Mouse (Mus musculus): ENCODE results near the gene Hcrtr1. TPM values are rescaled to one million over a fixed set of nuclear protein-coding genes. Genes with fewer than 3 reads are reported as not detected.

The Hcrtr1 gene
- polyA plus RNA-seq, 1 experiment from 2014 or later, result 0.28 TPM

GRCm38 (mm10) chr4:130164121-130164520, 25.0 kb upstream of the Hcrtr1 start:
- WGBS, result 70% methylated on average over 6 of the region's 6 CpGs
- no peak for ATAC-seq (replicated peaks; ENCODE audit: low FRiP score)

GRCm38 (mm10) chr4:130163391-130163861, 24.3 kb upstream of the Hcrtr1 start:
- DNase-seq (ENCODE audit: low spot score) (no peak), ATAC-seq (replicated peaks; ENCODE audit: low FRiP score) (no peak)
- WGBS, result 4% methylated on average over 20 of the region's 20 CpGs
- Histone ChIP-seq H3K27ac (ENCODE audit: low read depth, low read length) (no peak overlapping the region), H3K4me3 (ENCODE audit: low read depth, low read length) (no peak overlapping the region), H3K9me3 (ENCODE audit: control insufficient read depth, low read length) (no peaks in the 10 kb centered on the region), H3K4me1 (replicated peaks; ENCODE audit: control insufficient read depth, insufficient read depth, low read length) (peaks cover 7% of the 10 kb centered on the region; the same call in 1 of the 2 replicates), H3K27me3 (ENCODE audit: control insufficient read depth, insufficient read depth, low read length) (peaks cover 22% of the 10 kb centered on the region), H3K36me3 (ENCODE audit: control insufficient read depth, insufficient read depth, low read length) (no peaks in the 10 kb centered on the region), H3K9ac (ENCODE audit: low read length) (peak overlapping the region; percentile 40; the same call in 1 of the 2 replicates), H3K4me2 (ENCODE audit: low read depth, low read length, severe bottlenecking) (peak overlapping the region; percentile 37; the same call in 1 of the 2 replicates)

More at GRCm38 (mm10) chr4:130164121-130164520, 25.0 kb upstream of the Hcrtr1 start:
- no peak for DNase-seq (ENCODE audit: low spot score)
- no peaks in the 10 kb centered on the region for H3K36me3 ChIP-seq (ENCODE audit: control insufficient read depth, insufficient read depth, low read length)
- peaks cover 22% of the 10 kb centered on the region for H3K27me3 ChIP-seq (ENCODE audit: control insufficient read depth, insufficient read depth, low read length)
- H3K27ac ChIP-seq (ENCODE audit: low read depth, low read length), result no peak overlapping the region
- H3K4me1 ChIP-seq (replicated peaks; ENCODE audit: control insufficient read depth, insufficient read depth, low read length), result peaks cover 7% of the 10 kb centered on the region; the same call in 1 of the 2 replicates
- H3K4me3 ChIP-seq (ENCODE audit: low read depth, low read length), result no peak overlapping the region
- no peaks in the 10 kb centered on the region for H3K9me3 ChIP-seq (ENCODE audit: control insufficient read depth, low read length)
- H3K4me2 ChIP-seq (ENCODE audit: low read depth, low read length, severe bottlenecking), result no peak overlapping the region
- H3K9ac ChIP-seq (ENCODE audit: low read length), result no peak overlapping the region

GRCm38 (mm10) chr4:130161349-130161748, 22.2 kb upstream of the Hcrtr1 start:
- 9% methylated on average over 4 of the region's 4 CpGs for WGBS
- Histone ChIP-seq H3K36me3 (ENCODE audit: control insufficient read depth, insufficient read depth, low read length) (no peaks in the 10 kb centered on the region), H3K9me3 (ENCODE audit: control insufficient read depth, low read length) (no peaks in the 10 kb centered on the region), H3K4me3 (ENCODE audit: low read depth, low read length) (no peak overlapping the region), H3K27me3 (ENCODE audit: control insufficient read depth, insufficient read depth, low read length) (peaks cover 19% of the 10 kb centered on the region), H3K27ac (ENCODE audit: low read depth, low read length) (no peak overlapping the region), H3K9ac (ENCODE audit: low read length) (no peak overlapping the region), H3K4me1 (replicated peaks; ENCODE audit: control insufficient read depth, insufficient read depth, low read length) (peaks cover 7% of the 10 kb centered on the region; the same call in 1 of the 2 replicates), H3K4me2 (ENCODE audit: low read depth, low read length, severe bottlenecking) (no peak overlapping the region)
- no peak for DNase-seq (ENCODE audit: low spot score)
- no peak for ATAC-seq (replicated peaks; ENCODE audit: low FRiP score)

- ATAC-seq (replicated peaks; ENCODE audit: low FRiP score), result no peak
- Histone ChIP-seq H3K27ac (ENCODE audit: low read depth, low read length) (no peak overlapping the region), H3K36me3 (ENCODE audit: control insufficient read depth, insufficient read depth, low read length) (no peaks in the 10 kb centered on the region), H3K4me3 (ENCODE audit: low read depth, low read length) (no peak overlapping the region), H3K27me3 (ENCODE audit: control insufficient read depth, insufficient read depth, low read length) (no peaks in the 10 kb centered on the region), H3K9me3 (ENCODE audit: control insufficient read depth, low read length) (no peaks in the 10 kb centered on the region), H3K4me1 (replicated peaks; ENCODE audit: control insufficient read depth, insufficient read depth, low read length) (no peaks in the 10 kb centered on the region), H3K9ac (ENCODE audit: low read length) (no peak overlapping the region), H3K4me2 (ENCODE audit: low read depth, low read length, severe bottlenecking) (no peak overlapping the region)
- DNase-seq (ENCODE audit: low spot score), result no peak
- 78% methylated on average over 12 of the region's 12 CpGs for WGBS
Measured at GRCm38 (mm10) chr4:130156812-130157371, 17.7 kb upstream of the Hcrtr1 start.

- DNase-seq (ENCODE audit: low spot score), result no peak
- ATAC-seq (replicated peaks; ENCODE audit: low FRiP score), result no peak
- H3K4me1 ChIP-seq (replicated peaks; ENCODE audit: control insufficient read depth, insufficient read depth, low read length), result no peaks in the 10 kb centered on the region
- H3K4me3 ChIP-seq (ENCODE audit: low read depth, low read length), result no peak overlapping the region
- H3K9ac ChIP-seq (ENCODE audit: low read length), result no peak overlapping the region
- no peaks in the 10 kb centered on the region for H3K9me3 ChIP-seq (ENCODE audit: control insufficient read depth, low read length)
- H3K27me3 ChIP-seq (ENCODE audit: control insufficient read depth, insufficient read depth, low read length), result no peaks in the 10 kb centered on the region
- H3K36me3 ChIP-seq (ENCODE audit: control insufficient read depth, insufficient read depth, low read length), result no peaks in the 10 kb centered on the region
- H3K27ac ChIP-seq (ENCODE audit: low read depth, low read length), result no peak overlapping the region
- 86% methylated on average over 3 of the region's 3 CpGs for WGBS
- H3K4me2 ChIP-seq (ENCODE audit: low read depth, low read length, severe bottlenecking), result no peak overlapping the region
Measured at GRCm38 (mm10) chr4:130154250-130154649, 15.1 kb upstream of the Hcrtr1 start.

- DNase-seq (ENCODE audit: low spot score) (no peak), ATAC-seq (replicated peaks; ENCODE audit: low FRiP score) (no peak)
- H3K4me1 ChIP-seq (replicated peaks; ENCODE audit: control insufficient read depth, insufficient read depth, low read length), result no peaks in the 10 kb centered on the region
- no peaks in the 10 kb centered on the region for H3K36me3 ChIP-seq (ENCODE audit: control insufficient read depth, insufficient read depth, low read length)
- H3K9ac ChIP-seq (ENCODE audit: low read length), result no peak overlapping the region
- H3K4me2 ChIP-seq (ENCODE audit: low read depth, low read length, severe bottlenecking), result no peak overlapping the region
- no peaks in the 10 kb centered on the region; the same call in 1 of the 2 replicates for H3K9me3 ChIP-seq (ENCODE audit: control insufficient read depth, low read length)
- H3K27ac ChIP-seq (ENCODE audit: low read depth, low read length), result no peak overlapping the region
- H3K27me3 ChIP-seq (ENCODE audit: control insufficient read depth, insufficient read depth, low read length), result no peaks in the 10 kb centered on the region
- H3K4me3 ChIP-seq (ENCODE audit: low read depth, low read length), result no peak overlapping the region
- WGBS, result 88% methylated on average over 10 of the region's 10 CpGs
Measured at GRCm38 (mm10) chr4:130148405-130148804, 9.2 kb upstream of the Hcrtr1 start.

- H3K36me3 ChIP-seq (ENCODE audit: control insufficient read depth, insufficient read depth, low read length), result no peaks in the 10 kb centered on the region
- 0 out of 2 replicates have a peak, but pooled peaks cover 3% of the 10 kb centered on the region for H3K4me1 ChIP-seq (replicated peaks; ENCODE audit: control insufficient read depth, insufficient read depth, low read length)
- no peak overlapping the region for H3K4me2 ChIP-seq (ENCODE audit: low read depth, low read length, severe bottlenecking)
- H3K9me3 ChIP-seq (ENCODE audit: control insufficient read depth, low read length), result no peaks in the 10 kb centered on the region; the same call in 1 of the 2 replicates
- no peak overlapping the region for H3K9ac ChIP-seq (ENCODE audit: low read length)
- 58% methylated on average over 3 of the region's 3 CpGs for WGBS
- no peak overlapping the region for H3K27ac ChIP-seq (ENCODE audit: low read depth, low read length)
- no peak for DNase-seq (ENCODE audit: low spot score)
- no peak overlapping the region for H3K4me3 ChIP-seq (ENCODE audit: low read depth, low read length)
- no peak for ATAC-seq (replicated peaks; ENCODE audit: low FRiP score)
- H3K27me3 ChIP-seq (ENCODE audit: control insufficient read depth, insufficient read depth, low read length), result peaks cover 27% of the 10 kb centered on the region
Measured at GRCm38 (mm10) chr4:130141786-130142185, 2.6 kb upstream of the Hcrtr1 start.

GRCm38 (mm10) chr4:130140992-130141402, 1.8 kb upstream of the Hcrtr1 start:
- no peak overlapping the region for H3K4me2 ChIP-seq (ENCODE audit: low read depth, low read length, severe bottlenecking)
- no peaks in the 10 kb centered on the region for H3K36me3 ChIP-seq (ENCODE audit: control insufficient read depth, insufficient read depth, low read length)
- H3K9ac ChIP-seq (ENCODE audit: low read length), result no peak overlapping the region
- H3K27ac ChIP-seq (ENCODE audit: low read depth, low read length), result no peak overlapping the region
- no peak overlapping the region for H3K4me3 ChIP-seq (ENCODE audit: low read depth, low read length)
- peaks cover 27% of the 10 kb centered on the region for H3K27me3 ChIP-seq (ENCODE audit: control insufficient read depth, insufficient read depth, low read length)
- H3K4me1 ChIP-seq (replicated peaks; ENCODE audit: control insufficient read depth, insufficient read depth, low read length), result 0 out of 2 replicates have a peak, but pooled peaks cover 3% of the 10 kb centered on the region
- H3K9me3 ChIP-seq (ENCODE audit: control insufficient read depth, low read length), result no peaks in the 10 kb centered on the region; the same call in 1 of the 2 replicates
- ATAC-seq (replicated peaks; ENCODE audit: low FRiP score) (no peak), DNase-seq (ENCODE audit: low spot score) (no peak)
- WGBS, result 70% methylated on average over 9 of the region's 9 CpGs

All from forebrain, embryonic 11.5 days (tissue).